Mouse (Mus musculus): ENCODE measurements around the gene B3gat1.

Gene B3gat1

DNA sequence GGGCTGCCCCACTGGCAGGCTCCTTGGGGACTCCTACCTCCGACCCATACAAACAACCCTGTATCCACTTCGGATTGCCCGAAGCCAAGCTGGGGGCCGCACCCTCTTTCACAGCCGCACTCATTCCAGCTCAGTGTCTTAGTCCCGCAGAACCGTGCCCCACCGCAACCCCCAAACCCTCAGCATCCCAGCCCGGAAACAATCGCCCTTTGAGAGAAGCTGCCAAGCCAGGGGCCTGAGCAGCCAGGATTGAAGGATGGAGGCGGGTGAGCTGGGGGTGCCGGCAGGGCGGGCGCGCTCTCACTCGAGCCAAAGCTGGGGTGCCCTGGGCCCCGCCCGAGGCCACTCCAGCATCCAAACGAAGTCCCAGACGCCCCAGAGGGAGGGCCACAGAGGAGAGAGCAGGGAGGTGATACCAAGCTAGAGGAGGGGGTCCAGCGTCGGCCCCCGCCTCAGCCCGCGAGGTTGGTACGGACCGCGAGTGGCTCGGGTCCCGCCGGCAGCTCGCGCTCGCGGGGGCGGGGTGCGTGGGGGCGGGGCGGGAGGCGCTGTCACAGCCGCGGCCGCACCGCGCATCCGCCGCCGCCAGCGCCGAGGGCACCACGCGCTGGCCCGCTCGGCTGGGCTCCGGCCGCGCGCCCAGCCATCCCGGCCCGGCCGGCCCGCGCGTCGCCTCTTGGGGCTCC, at the start of gene B3gat1:
Gene B3gat1 (plus strand): TSS at position 523 of the 686 bp plus-strand sequence.
- in situ Hi-C loops (cut with MboI, MseI): no loop called here

DNA sequence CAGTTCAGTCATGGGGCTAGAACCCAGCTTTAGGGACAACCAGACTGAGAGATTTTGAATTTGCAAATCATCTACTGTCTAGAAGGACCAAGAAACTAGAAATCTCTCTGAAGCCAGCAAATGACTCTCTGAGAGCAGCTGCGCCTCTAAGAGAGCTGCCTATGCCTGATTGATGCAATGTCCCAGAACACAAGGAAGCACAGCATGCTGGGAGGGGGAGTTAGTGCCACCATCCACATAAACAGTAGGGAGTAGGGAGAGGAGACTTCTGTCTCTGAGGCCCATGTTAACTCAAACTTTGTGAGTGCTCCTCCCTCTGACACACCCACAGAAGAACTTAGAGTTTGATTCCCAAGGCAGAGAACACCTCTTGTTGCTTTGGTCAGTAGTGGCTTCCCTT, 44.4 kb upstream of the B3gat1 start:
- in situ Hi-C loops (cut with MboI, MseI): no loop called here

DNA sequence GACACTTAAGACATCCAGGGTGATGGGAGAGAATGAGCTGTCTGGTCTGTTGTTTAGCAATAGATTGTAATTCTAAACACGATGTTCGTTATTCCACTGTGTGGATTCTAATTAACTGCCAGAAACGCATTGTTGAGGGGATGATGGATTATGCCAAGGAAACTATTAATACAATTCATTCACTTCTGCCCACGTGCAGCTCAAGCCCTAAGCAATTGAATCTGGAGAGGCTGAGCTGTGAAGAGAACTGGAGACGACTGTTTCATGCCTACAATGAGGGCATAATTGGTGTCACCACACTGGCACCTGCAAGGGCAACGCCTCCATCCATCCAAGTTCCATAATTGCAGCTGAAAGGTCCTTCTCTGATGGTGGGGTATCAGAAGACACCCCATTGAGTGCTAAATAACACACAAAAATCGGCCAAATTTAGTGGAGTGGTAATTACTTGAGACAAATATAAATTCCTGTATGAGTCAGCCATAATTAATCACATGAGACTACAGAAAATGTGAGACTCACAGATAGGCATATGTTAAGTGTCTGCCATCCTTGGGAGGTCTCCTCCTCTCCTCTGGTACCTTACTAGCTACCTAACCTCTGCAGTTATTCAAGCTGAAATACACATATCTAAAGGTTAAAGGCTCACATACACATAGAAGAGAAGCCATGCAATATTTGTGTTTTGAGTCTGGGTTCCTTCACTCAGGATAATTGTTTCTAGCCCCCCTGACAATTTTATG, 43.4 kb upstream of the B3gat1 start:
- in situ Hi-C loops (cut with MboI, MseI): no loop called here

DNA sequence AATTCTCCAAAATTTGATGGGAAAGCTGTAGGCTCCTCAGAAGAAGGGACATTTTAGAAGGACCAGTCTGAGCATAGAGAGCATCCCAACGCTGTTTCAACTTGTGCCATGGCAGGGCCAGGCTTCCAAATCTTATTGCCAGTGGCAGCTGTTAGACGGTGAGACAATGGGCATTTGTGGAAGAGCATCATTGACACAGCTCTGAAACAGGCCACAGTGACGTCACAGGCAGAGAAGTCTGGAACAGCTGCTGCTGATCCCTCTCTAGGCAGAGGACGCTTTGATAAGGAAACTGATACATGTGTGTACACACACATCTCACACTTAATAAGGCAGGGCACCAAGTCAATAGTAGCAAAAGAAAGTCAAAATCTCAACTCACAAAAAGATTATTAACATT, 40.9 kb upstream of the B3gat1 start:
- in situ Hi-C loops (cut with MboI, MseI): no loop called here

DNA sequence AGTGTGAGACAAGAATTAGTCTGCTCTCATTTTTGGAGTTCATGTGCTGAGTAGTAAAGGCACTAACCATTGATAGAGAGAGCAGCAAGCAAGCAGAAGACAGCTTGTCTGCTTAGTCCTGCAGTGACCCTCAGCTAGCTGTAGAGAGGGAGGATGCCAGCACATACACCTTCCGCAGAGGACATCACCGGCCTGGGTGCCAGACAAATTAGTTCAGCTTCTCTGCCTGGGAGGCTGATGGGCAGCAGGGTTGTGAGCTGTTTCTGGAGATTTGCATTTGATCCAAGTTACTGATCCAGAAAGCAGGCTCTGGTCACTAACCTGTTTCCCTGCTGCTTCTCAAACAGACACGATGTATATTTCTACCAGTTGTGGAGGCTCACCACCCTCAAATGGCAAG, 38.9 kb upstream of the B3gat1 start:
- in situ Hi-C loops (cut with MboI, MseI): no loop called here

DNA sequence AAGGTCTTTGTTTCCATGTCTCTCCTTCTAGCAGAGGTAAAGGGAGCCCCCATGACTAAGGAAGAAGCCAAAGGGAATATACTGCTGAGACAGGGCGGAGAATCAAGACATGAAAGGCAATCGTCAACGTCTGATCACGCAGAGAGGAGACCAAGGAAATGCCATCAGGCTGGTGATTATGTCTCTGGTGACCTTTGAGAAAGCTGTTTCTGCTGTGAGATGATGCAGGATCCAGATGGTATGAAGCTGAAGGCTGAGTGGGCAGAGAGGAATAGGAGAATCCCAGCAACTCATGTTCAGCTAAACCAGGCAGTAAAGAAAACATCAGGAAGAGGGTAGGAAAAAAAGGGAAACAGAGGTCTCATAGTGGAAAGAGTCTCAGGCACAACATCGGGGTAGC, 38.4 kb upstream of the B3gat1 start:
- in situ Hi-C loops (cut with MboI, MseI): no loop called here

DNA sequence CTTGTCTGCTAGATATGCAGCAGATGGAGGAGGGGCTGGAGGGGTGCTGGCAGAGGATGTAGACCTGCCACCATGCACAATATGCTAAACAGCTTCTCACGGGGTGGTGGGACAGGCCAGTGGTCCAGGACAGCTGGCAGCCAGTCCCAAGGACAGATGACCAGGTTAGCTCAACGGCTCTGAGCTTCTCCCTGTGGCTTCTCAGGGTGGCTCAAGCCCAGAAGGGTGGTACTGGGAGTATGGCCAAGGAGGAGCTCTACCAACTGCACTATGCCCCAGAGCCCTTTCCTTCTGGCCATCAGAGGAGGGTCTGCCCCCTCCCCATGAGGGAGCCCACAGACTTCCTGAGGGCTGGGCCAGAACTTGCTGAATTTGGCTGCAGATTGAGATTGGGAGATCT, 35.2 kb upstream of the B3gat1 start:
- in situ Hi-C loops (cut with MboI, MseI): no loop called here

DNA sequence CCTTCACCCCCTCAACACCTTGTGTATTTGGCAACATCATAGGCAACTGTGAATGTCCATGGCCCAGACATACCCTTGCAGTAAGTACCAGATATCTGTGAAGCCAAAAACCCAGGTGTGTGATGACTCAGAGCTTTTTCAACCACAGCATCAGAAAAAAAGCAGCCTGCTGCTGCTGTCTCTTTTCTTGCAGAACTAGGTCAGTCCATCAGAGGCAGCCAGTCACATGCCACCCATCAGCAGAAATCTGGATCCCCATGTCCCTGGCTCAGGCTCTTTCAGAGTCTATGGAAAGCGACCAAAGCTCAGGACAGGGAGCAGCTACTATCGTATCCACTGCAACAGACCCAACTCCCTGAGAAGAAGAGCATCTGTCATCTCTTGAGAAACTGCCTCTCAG, 33.2 kb upstream of the B3gat1 start:
- in situ Hi-C loops (cut with MboI, MseI): no loop called here

DNA sequence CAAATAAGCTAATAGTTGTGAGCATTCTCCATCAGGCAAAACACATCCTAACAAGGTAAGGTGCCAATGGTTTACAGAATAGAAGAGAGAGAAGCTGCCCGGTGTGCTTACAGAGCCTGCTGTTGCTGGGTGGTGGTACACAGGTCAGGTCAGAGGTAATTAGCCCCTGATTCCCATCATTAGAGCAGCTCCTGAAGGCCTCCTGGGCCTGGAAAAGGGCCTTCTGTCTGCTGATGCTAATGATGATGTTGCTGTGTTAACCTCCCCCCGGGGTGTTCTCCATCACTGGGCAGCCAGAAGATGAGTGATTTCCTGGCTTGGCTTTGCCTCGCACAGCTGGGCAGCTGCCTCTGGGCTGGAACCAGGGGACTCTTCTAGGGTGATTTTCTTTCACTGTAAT, 15.1 kb upstream of the B3gat1 start:
- in situ Hi-C loops (cut with MboI, MseI): no loop called here

DNA sequence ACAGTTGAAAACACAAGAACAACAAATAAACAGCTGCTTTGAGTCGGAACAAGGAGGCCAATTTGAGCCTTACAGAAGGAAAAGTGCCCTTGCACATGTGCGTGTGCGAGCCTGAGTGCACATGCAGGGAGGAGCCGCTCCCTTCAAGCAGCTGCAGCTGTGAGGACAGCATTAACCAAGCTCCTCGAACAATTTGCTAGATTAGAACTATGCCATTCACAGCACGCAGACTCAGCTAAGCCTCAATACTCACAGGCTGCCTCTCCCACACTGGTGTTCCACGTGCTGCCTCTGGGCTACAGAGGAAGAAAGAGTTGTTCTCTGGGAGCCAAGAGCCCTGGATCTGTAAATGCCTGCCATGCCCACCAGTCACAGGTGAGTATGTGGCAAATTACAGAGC, 11.8 kb upstream of the B3gat1 start:
- in situ Hi-C loops (cut with MboI, MseI): no loop called here

DNA sequence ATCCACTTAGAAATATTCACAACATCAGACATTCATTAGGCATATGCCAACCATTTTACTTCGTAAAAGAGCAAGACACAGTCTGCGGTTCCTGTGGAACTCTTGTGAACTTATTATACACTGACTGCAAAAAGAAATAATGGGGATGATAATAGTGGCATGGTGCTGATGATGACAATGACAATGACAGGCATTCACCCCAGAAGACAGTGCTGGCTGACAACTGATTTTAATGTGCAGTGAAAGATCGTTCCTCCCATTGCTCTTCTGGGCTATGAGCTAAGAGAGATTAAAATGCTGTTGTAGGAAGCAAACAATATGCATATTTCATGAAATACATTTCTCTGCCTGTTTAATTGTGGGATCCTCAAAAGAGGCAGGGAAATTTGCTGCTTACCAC, 7.8 kb upstream of the B3gat1 start:
- in situ Hi-C loops (cut with MboI, MseI): no loop called here

DNA sequence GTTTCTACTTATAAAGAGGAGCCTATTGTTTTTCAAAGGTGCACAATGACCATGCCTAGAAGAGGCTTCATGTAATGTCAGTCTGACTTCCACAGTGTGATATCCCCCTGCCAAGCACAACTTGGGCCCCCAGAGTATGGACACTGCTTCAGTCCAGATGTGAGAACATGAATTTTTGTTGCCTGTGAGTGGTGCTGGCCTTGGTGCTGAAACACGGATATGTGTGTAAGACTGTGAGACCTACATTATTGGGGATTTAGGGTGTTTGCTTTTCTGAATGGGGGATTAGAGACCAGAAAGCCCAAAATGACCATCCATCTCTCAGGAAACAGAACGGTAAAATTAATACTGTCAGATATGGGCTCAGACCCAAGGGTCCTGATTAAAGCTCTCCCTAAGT, 6.1 kb upstream of the B3gat1 start:
- in situ Hi-C loops (cut with MboI, MseI): no loop called here

DNA sequence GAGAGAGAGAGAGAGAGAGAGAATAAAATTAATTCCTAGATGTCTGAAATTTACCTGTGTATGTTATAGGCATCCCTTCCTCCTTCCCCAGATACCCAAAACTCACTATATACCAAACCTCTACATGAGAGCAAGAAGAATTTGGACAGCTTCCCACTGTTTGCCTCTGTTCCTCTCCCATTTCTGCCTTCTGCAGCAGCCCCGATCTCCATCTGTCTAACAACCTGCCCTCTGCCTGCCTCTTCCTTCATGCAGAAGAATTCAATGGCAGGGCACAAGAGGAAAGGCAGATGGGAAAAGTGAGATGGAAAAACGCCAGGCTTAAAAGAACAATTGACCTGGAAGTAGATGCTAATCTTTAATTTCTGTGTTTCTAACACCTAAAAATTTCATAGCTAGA, 5.0 kb upstream of the B3gat1 start:
- in situ Hi-C loops (cut with MboI, MseI): no loop called here

DNA sequence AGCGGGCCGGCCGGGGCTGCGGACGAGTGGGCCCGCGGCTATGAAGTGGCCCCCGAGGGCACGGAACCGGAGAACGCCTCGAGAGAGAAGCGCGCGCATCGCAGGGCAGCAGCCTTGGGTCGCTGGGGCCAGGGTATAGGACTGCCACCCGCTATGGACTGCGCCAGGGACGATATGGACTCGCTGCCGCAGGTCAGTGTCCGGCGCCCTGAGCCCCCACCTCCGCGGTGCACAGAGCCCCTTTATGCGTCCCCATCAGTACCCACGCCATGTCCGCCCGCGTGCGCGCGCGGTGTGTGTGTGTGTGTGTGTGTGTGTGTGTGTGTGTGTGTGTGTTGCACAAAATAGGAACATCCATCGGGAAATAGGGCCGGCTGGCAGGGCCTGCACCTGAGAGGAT, 458 bp downstream of the B3gat1 start:
- in situ Hi-C loops (cut with MboI, MseI): no loop called here

DNA sequence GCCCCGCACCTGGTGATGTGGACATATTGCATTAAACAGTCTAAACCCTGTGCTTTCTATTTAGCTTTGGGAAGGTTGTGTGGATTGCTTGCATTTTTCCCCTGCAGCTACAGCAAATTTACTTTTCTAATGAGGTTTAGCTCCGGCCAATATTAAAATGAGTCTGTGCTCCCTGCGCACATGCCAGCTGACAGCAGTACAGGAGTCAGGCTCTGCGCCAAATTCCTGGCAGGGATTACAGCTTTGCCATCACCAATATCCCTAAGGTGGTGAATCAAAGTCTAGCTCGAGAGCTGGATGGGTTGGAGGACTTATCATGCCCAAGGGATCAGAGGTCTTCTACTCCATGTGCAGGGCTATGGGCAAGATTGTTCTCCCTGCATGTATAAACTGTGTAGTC, 3.6 kb downstream of the B3gat1 start:
- in situ Hi-C loops (cut with MboI, MseI): no loop called here

DNA sequence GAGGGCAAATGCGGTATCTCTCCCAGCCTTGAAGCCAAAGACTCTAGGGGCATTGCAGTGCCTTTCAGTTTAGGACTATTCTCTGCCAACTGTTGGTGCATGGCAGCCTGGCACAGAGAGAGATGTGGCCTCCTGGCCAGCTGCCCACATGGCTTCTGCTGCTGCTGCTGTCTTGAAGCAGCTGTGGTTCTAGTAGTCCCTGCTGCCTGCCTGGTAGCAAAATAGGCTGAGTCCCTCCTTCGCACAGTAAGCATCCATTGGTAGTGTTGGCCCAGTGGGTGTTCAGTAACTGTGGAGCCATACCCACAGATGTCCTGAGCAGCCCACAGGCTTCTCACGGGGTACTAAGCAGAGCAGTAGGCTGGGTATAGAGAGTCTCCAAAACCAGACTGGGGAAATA, 9.3 kb downstream of the B3gat1 start:
- in situ Hi-C loops (cut with MboI, MseI): no loop called here

DNA sequence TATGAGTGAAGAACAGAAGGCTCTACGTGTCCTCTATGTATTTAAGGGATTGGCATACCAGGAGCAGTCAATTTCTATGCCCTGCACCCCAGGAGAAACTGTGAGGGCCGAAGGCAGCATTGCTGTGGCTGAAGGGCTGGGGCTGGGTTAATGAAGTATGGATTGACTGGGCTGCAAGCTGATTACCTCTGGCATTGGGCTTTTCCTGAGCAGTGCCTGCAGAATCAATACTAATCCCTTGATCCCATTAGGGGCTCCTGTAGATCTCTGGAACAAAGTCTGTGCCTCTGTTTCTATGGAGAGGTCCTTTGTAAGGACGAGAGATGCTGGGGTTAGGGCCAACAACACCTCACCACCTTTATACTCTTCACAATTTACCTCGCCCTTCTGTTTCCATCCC, 13.6 kb downstream of the B3gat1 start:
- in situ Hi-C loops (cut with MboI, MseI): no loop called here

DNA sequence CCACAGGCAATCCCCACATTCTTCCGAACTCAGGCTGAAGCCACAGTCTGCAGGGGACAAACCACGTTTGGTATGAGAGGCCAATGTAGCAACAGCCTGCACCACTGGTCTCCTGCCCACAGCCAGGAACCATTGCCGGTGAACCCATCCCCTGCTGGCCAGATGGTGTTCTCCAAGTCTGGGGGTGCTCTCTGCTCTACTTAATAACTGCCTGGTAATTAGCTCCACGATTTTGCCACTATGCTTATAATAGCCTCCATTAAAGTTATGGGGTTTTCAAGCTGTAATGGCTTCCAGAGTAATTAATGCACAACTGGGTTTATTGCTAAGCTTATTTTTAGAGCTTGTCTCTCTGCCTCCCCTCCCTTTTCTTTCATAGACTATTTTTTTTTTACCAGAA, 15.4 kb downstream of the B3gat1 start:
- in situ Hi-C loops (cut with MboI, MseI): no loop called here

DNA sequence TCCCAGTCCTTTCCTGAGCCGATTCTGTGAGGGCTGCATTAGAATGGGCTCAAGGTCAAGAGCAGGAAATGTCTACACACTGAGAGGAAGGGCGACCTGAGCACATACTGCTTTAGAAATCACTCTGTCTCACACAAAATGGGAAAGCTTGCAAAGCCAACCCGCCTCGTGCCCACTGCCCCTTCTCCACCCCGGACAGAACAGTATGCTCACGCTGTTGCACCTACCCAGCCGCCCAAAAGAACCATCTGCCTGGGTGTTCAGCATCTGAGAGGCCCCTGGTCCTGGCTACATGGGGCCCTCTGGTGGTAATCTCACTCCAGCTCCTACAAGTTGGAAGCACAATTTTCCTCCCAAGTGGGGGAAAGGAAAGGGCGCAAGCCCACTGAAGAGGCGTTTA, 26.6 kb downstream of the B3gat1 start:
- in situ Hi-C loops (cut with MboI, MseI): loop anchor here in 1 of 2 experiments (25.0 kb wide), 1 partner anchor 1373 kb away; no protein-coding TSS in a partner anchor

DNA sequence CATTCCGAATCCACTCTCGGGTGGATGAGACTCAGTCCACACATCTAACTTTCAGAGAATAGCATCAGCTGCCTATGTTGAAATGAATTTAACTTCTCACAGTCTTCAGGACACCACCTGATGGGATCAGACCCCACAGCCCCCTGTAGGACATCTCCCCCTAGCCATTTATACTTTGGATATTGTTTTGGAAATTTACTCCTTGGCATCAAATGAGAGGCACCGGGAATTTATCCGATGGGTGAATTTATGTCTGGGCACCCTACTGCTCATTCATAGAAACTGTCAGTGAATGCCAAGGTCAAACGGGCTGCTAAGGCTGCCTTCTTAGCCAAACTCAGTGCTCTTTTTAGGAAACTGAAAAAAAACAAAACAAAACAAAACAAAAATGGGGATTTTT, 27.0 kb downstream of the B3gat1 start:
- in situ Hi-C loops (cut with MboI, MseI): loop anchor here in 1 of 2 experiments (25.0 kb wide), 1 partner anchor 1373 kb away; no protein-coding TSS in a partner anchor

DNA sequence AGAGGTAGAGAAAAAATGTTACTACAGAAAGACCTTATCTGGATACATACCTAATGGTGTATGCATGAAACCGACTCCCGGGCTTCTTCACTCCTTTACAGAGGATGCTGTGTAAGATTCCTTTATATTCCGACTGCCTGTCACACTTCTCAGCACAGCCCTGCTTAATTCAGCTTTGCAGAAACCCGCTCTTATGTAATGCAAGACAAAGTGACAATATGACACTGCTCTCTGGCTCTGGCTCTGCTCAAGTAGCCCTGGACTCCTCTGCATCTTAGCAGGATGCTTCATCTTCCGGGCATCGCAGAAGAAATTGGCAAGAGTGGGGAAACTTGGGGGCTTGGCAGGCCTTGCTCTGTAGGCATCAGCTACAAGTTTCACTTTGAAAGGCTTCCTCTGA, 28.9 kb downstream of the B3gat1 start:
- in situ Hi-C loops (cut with MboI, MseI): loop anchor here in 1 of 2 experiments (25.0 kb wide), 1 partner anchor 1375 kb away; no protein-coding TSS in a partner anchor

DNA sequence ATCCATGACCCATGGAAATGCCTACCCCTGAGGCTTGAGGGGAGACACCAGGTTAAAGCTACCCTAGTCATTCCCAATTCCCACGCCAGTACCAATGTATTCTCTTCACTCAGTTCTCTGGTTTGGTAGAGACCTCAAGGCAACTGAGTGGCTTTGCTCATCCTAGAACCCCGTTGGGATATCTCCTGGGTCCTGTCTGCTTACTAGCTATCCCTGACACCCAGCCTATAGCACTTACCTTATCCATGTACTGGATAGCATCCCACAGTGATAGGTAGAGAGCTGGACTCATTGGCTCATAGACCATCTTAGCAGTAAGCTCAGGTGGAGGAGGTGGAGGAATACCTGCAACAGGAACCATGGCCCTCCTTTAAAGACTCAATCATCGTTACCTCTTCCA, 34.7 kb downstream of the B3gat1 start:
- in situ Hi-C loops (cut with MboI, MseI): loop anchor here in 1 of 2 experiments (25.0 kb wide), 1 partner anchor 1381 kb away; no protein-coding TSS in a partner anchor

DNA sequence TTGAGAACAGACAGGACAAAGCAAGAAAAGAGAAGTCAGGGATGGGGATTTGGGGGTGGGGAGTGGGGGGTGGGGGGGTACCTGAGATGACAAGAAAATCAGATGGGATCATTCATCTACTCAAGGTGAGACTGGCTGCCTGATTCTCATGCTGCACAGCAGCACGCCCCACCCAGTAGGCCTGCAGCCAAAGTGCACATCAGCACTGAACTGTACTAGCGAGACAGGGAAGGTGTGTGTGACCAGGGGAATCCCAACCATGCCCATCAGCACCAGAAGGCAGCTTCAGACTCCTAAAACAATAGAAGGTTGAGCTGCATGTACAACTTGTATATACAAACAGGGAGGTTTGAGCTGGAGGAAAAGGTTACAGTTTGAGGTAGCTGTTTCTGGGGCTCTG, 42.2 kb downstream of the B3gat1 start:
- in situ Hi-C loops (cut with MboI, MseI): loop anchor here (5.0 kb wide), 1 partner anchor 1118 kb away; no protein-coding TSS in a partner anchor

All from T-helper 17 cell (primary cell).